Mouse (Mus musculus) B cell, adult 62 days (primary cell): Measurements from ENCODE around the gene Hs6st2. TPM values are rescaled to one million over a fixed set of nuclear protein-coding genes. Genes with fewer than 3 reads are reported as not detected.

ENCODE experiments used
- total RNA-seq: library from RNA; stranded (reverse); gene quantifications from 4 replicates; pipeline ENCODE4 v1.2.4, GENCODE M21; 2023

The Hs6st2 gene
- 0.12 TPM in 1 of 4 replicates, not detected in the others for total RNA-seq

DNA sequence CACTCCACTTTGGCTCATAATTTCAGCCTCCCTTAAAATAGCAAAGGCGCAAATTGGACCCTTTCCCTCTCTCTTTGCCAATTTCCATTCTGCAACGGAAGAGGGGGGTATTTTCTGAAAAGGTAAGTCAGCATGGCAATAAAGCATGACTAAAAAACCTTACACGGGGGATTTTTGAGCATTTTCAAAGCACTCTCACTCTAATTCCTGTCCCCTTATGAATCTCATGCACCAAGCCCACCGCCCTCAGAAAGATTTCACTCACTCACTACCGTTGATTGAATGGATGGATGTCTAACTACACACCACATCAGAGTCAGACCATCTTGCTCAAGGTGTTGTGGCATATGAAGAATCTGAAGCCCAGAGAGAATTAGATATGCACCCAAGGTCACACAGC is at the start of gene Hs6st2:
Hs6st2 (minus strand) TSS at position 101 of the 400 bp plus-strand sequence.

Other genes with a start within 250 kb of the Hs6st2 start
- gene Usp26, start 119.4 kb upstream of the Hs6st2 start, total RNA-seq: not detected in 4 replicates